Mouse (Mus musculus) heart, postnatal 14 days (tissue): ENCODE results near the gene Xpnpep1. TPM values are rescaled to one million over a fixed set of nuclear protein-coding genes. Genes with fewer than 3 reads are reported as not detected.

Source experiments
- DNase-seq, 2 experiments: peaks; one replicate each; pipeline ENCODE4 v3.0.0; 2021 to 2022
- intact Hi-C: fragments of 180-260 bp; cut with DNase I; formaldehyde crosslinking; loops from one replicate; pipeline ENCODE4 v1.15.1; 2025
- long read RNA-seq, 2 experiments: library from polyadenylated mRNA; stranded (forward); transcript quantifications; one replicate each; pipeline ENCODE4 v2.0.0; 2021
- total RNA-seq, 2 experiments: library from RNA; stranded (reverse); gene quantifications; 2 replicates each; pipeline ENCODE4 v1.2.3; 2021

Xpnpep1 gene
- 100 to 1,000 TPM in 1 of 2 experiments, 10 to 100 TPM in 1; 93.8 to 105 TPM for total RNA-seq
- long read RNA-seq, experiment 1, full-length matches to known transcripts = 95 of 257 reads
- long read RNA-seq, experiment 1, partial matches to known transcripts = 8 of 257 reads
- long read RNA-seq, experiment 1, other reads (novel, unspliced or antisense) = 154 of 257 reads
- long read RNA-seq, experiment 2, full-length matches to known transcripts = 113 of 247 reads
- long read RNA-seq, experiment 2, partial matches to known transcripts = 114 of 247 reads
- long read RNA-seq, experiment 2, other reads (novel, unspliced or antisense) = 20 of 247 reads

- no peak for DNase-seq
- intact Hi-C loops = loop anchor here (5.0 kb wide), 3 partner anchors 37 to 187 kb away; partner anchors contain the start of gene Add3
Observed at GRCm38 (mm10) chr19:53040164-53041132, at the start of gene Xpnpep1. TSS of gene Xpnpep1 (minus strand) at chr19:53040214.

GRCm38 (mm10) chr19:53087268-53088143 is 47.5 kb upstream of the Xpnpep1 start:
- peak; percentile 36 to 41 for DNase-seq
- intact Hi-C loops = no loop called here

GRCm38 (mm10) chr19:53086861-53087260 is 46.8 kb upstream of the Xpnpep1 start:
- intact Hi-C loops = no loop called here
- peak in 1 of 2 experiments; percentile 46 for DNase-seq

- peak; percentile 35 to 59 for DNase-seq
- intact Hi-C loops = no loop called here
Observed at GRCm38 (mm10) chr19:53084735-53085134, 44.7 kb upstream of the Xpnpep1 start.

- intact Hi-C loops = no loop called here
Observed at GRCm38 (mm10) chr19:53082862-53083261, 42.8 kb upstream of the Xpnpep1 start.

GRCm38 (mm10) chr19:53081339-53081738 is 41.3 kb upstream of the Xpnpep1 start:
- intact Hi-C loops = no loop called here
- no peak for DNase-seq

More at GRCm38 (mm10) chr19:53082862-53083261, 42.8 kb upstream of the Xpnpep1 start:
- DNase-seq = no peak

- DNase-seq = no peak
- intact Hi-C loops = no loop called here
Observed at GRCm38 (mm10) chr19:53080921-53081320, 40.9 kb upstream of the Xpnpep1 start.

- intact Hi-C loops = no loop called here
Observed at GRCm38 (mm10) chr19:53080487-53080886, 40.5 kb upstream of the Xpnpep1 start.

GRCm38 (mm10) chr19:53080026-53080425 is 40.0 kb upstream of the Xpnpep1 start:
- intact Hi-C loops = no loop called here
- no peak for DNase-seq

More at GRCm38 (mm10) chr19:53080487-53080886, 40.5 kb upstream of the Xpnpep1 start:
- DNase-seq = no peak

GRCm38 (mm10) chr19:53078271-53079085 is 38.5 kb upstream of the Xpnpep1 start:
- no peak for DNase-seq
- intact Hi-C loops = loop anchor here (5.0 kb wide), 2 partner anchors 36 to 49 kb away; partner anchors contain the start of gene Xpnpep1

- intact Hi-C loops = loop anchor here (5.0 kb wide), 2 partner anchors 35 to 50 kb away; partner anchors contain the start of gene Xpnpep1
- DNase-seq = no peak
Observed at GRCm38 (mm10) chr19:53077278-53077677, 37.3 kb upstream of the Xpnpep1 start.

GRCm38 (mm10) chr19:53076238-53076981 is 36.4 kb upstream of the Xpnpep1 start:
- peak in 1 of 2 experiments; percentile 39 for DNase-seq

GRCm38 (mm10) chr19:53075896-53076237 is 35.9 kb upstream of the Xpnpep1 start:
- no peak for DNase-seq
- intact Hi-C loops = loop anchor here (5.0 kb wide), 2 partner anchors 34 to 51 kb away; partner anchors contain the start of gene Xpnpep1

More at GRCm38 (mm10) chr19:53076238-53076981, 36.4 kb upstream of the Xpnpep1 start:
- intact Hi-C loops = loop anchor here (5.0 kb wide), 2 partner anchors 34 to 51 kb away; partner anchors contain the start of gene Xpnpep1

GRCm38 (mm10) chr19:53074899-53075722 is 35.1 kb upstream of the Xpnpep1 start:
- peak; percentile 27 to 35 for DNase-seq

GRCm38 (mm10) chr19:53073521-53073920 is 33.5 kb upstream of the Xpnpep1 start:
- intact Hi-C loops = no loop called here
- no peak for DNase-seq

More at GRCm38 (mm10) chr19:53074899-53075722, 35.1 kb upstream of the Xpnpep1 start:
- intact Hi-C loops = loop anchor here (5.0 kb wide), 2 partner anchors 33 to 52 kb away; partner anchors contain the start of gene Xpnpep1

GRCm38 (mm10) chr19:53072406-53072805 is 32.4 kb upstream of the Xpnpep1 start:
- intact Hi-C loops = no loop called here
- no peak for DNase-seq

- intact Hi-C loops = no loop called here
- no peak for DNase-seq
Observed at GRCm38 (mm10) chr19:53071651-53072050, 31.6 kb upstream of the Xpnpep1 start.
